Mouse (Mus musculus): ENCODE measurements around the gene Gid4. TPM values are rescaled to one million over a fixed set of nuclear protein-coding genes. Genes with fewer than 3 reads are reported as not detected.

Gene Gid4
- polyA plus RNA-seq (2015; fragmentation: Nextera tagmentation; extraction: Ambion mirVana), result 8.5 and 8.7 TPM in 2 replicates

- Histone ChIP-seq H3K4me2 (ENCODE audit: low read depth, low read length) (peak within 1 kb of the TSS; percentile 94), H3K27ac (ENCODE audit: low read length) (peak within 1 kb of the TSS; percentile 85), H3K36me3 (ENCODE audit: control insufficient read depth, insufficient read depth) (no peaks in the 10 kb centered on the region), H3K4me3 (ENCODE audit: low read depth, low read length) (peak within 1 kb of the TSS; percentile 92), H3K9me3 (replicated peaks; ENCODE audit: control insufficient read depth, low read length) (no peaks in the 10 kb centered on the region), H3K27me3 (ENCODE audit: control insufficient read depth, insufficient read depth, low read depth, low read length) (no peaks in the 10 kb centered on the region), H3K4me1 (ENCODE audit: control insufficient read depth, low read depth, low read length) (peaks cover 21% of the 10 kb centered on the region), H3K9ac (ENCODE audit: low read depth, low read length) (peak within 1 kb of the TSS; percentile 95)
- peak; percentile 94 for ATAC-seq (ENCODE audit: low read depth)
- WGBS (ENCODE audit: insufficient replicate concordance), result under 1% methylated on average over 61 of the region's 81 CpGs
These were observed at the start of gene Gid4 for GRCm38 (mm10) chr11:60416963-60417716. Gene Gid4, plus strand, starts transcription at chr11:60417145.

GRCm38 (mm10) chr11:60367256-60367655, 49.7 kb upstream of the Gid4 start:
- H3K4me3 ChIP-seq (ENCODE audit: low read depth, low read length), result no peak overlapping the region
- H3K9me3 ChIP-seq (replicated peaks; ENCODE audit: control insufficient read depth, low read length), result no peaks in the 10 kb centered on the region
- ATAC-seq (ENCODE audit: low read depth), result no peak
- H3K27me3 ChIP-seq (ENCODE audit: control insufficient read depth, insufficient read depth, low read depth, low read length), result no peaks in the 10 kb centered on the region
- no peak overlapping the region for H3K9ac ChIP-seq (ENCODE audit: low read depth, low read length)
- H3K4me1 ChIP-seq (ENCODE audit: control insufficient read depth, low read depth, low read length), result no peaks in the 10 kb centered on the region
- H3K27ac ChIP-seq (ENCODE audit: low read length), result no peak overlapping the region
- WGBS (ENCODE audit: insufficient replicate concordance), result 66% methylated on average over 3 of the region's 3 CpGs
- H3K36me3 ChIP-seq (ENCODE audit: control insufficient read depth, insufficient read depth), result no peaks in the 10 kb centered on the region
- no peak overlapping the region for H3K4me2 ChIP-seq (ENCODE audit: low read depth, low read length)

GRCm38 (mm10) chr11:60368909-60369308, 48.0 kb upstream of the Gid4 start:
- Histone ChIP-seq H3K4me3 (ENCODE audit: low read depth, low read length) (no peak overlapping the region), H3K4me2 (ENCODE audit: low read depth, low read length) (no peak overlapping the region), H3K27me3 (ENCODE audit: control insufficient read depth, insufficient read depth, low read depth, low read length) (no peaks in the 10 kb centered on the region), H3K9me3 (replicated peaks; ENCODE audit: control insufficient read depth, low read length) (no peaks in the 10 kb centered on the region), H3K27ac (ENCODE audit: low read length) (no peak overlapping the region), H3K9ac (ENCODE audit: low read depth, low read length) (no peak overlapping the region), H3K4me1 (ENCODE audit: control insufficient read depth, low read depth, low read length) (no peaks in the 10 kb centered on the region), H3K36me3 (ENCODE audit: control insufficient read depth, insufficient read depth) (no peaks in the 10 kb centered on the region)
- 60% methylated on average over 4 of the region's 4 CpGs for WGBS (ENCODE audit: insufficient replicate concordance)
- ATAC-seq (ENCODE audit: low read depth), result no peak

- H3K9me3 ChIP-seq (replicated peaks; ENCODE audit: control insufficient read depth, low read length), result no peaks in the 10 kb centered on the region
- no peak for ATAC-seq (ENCODE audit: low read depth)
- WGBS (ENCODE audit: insufficient replicate concordance), result 64% methylated on average over 4 of the region's 4 CpGs
These were observed 47.5 kb upstream of the Gid4 start for GRCm38 (mm10) chr11:60369448-60369847.

DNA sequence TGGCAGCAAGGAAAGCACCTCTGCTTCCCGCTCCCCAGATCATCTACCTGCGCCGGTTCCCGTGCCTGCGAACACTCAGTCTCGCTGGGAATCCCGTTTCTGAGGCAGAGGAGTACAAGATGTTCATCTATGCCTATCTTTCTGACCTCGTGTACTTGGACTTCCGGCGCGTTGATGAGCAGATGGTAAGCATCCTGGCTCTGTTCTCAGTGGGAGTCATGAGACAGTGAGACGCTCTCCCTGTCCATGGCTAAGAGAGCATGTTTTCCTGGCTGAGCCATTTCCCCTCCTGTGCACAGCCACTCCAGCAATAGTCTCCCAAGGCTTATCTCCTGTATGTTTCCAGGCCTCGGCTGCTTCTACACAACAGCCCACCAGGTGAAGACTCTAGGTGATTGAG, 46.5 kb upstream of the Gid4 start:
- Histone ChIP-seq H3K9me3 (replicated peaks; ENCODE audit: control insufficient read depth, low read length) (no peaks in the 10 kb centered on the region), H3K27ac (ENCODE audit: low read length) (no peak overlapping the region), H3K9ac (ENCODE audit: low read depth, low read length) (no peak overlapping the region), H3K27me3 (ENCODE audit: control insufficient read depth, insufficient read depth, low read depth, low read length) (no peaks in the 10 kb centered on the region), H3K36me3 (ENCODE audit: control insufficient read depth, insufficient read depth) (no peaks in the 10 kb centered on the region), H3K4me1 (ENCODE audit: control insufficient read depth, low read depth, low read length) (no peaks in the 10 kb centered on the region), H3K4me2 (ENCODE audit: low read depth, low read length) (no peak overlapping the region), H3K4me3 (ENCODE audit: low read depth, low read length) (no peak overlapping the region)
- no peak for ATAC-seq (ENCODE audit: low read depth)
- 66% methylated on average over 13 of the region's 13 CpGs for WGBS (ENCODE audit: insufficient replicate concordance)

More at GRCm38 (mm10) chr11:60369448-60369847, 47.5 kb upstream of the Gid4 start:
- H3K27me3 ChIP-seq (ENCODE audit: control insufficient read depth, insufficient read depth, low read depth, low read length), result no peaks in the 10 kb centered on the region
- H3K27ac ChIP-seq (ENCODE audit: low read length), result no peak overlapping the region
- no peaks in the 10 kb centered on the region for H3K4me1 ChIP-seq (ENCODE audit: control insufficient read depth, low read depth, low read length)
- H3K4me2 ChIP-seq (ENCODE audit: low read depth, low read length), result no peak overlapping the region
- no peaks in the 10 kb centered on the region for H3K36me3 ChIP-seq (ENCODE audit: control insufficient read depth, insufficient read depth)
- H3K9ac ChIP-seq (ENCODE audit: low read depth, low read length), result no peak overlapping the region
- no peak overlapping the region for H3K4me3 ChIP-seq (ENCODE audit: low read depth, low read length)

- WGBS (ENCODE audit: insufficient replicate concordance), result 72% methylated on average over 6 of the region's 6 CpGs
These were observed 42.5 kb upstream of the Gid4 start for GRCm38 (mm10) chr11:60374481-60374880.

DNA sequence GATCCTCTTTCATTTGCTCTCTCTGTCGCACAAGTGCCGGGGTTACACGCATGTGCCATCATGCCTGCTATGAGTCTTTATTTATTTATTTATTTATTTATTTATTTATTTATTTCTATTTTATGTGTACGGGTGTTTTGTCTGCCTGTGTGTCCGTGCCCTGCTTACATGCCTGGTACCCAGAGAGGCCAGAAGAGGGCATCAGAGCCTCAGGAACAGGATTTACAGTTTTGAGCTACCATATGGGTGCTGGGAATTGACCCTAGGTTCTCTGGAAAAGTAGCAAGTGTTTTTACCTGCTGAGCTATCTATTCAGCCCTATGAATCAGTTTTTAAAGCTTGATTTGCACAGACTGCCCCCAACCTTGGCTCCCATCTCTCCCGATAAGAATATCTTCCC, 33.4 kb upstream of the Gid4 start:
- Histone ChIP-seq H3K36me3 (ENCODE audit: control insufficient read depth, insufficient read depth) (no peaks in the 10 kb centered on the region), H3K27me3 (ENCODE audit: control insufficient read depth, insufficient read depth, low read depth, low read length) (peaks cover 3% of the 10 kb centered on the region; the same call in 1 of the 2 replicates), H3K4me1 (ENCODE audit: control insufficient read depth, low read depth, low read length) (no peaks in the 10 kb centered on the region), H3K4me2 (ENCODE audit: low read depth, low read length) (no peak overlapping the region), H3K27ac (ENCODE audit: low read length) (no peak overlapping the region), H3K4me3 (ENCODE audit: low read depth, low read length) (no peak overlapping the region), H3K9ac (ENCODE audit: low read depth, low read length) (no peak overlapping the region), H3K9me3 (replicated peaks; ENCODE audit: control insufficient read depth, low read length) (no peaks in the 10 kb centered on the region)
- WGBS (ENCODE audit: insufficient replicate concordance), result 70% methylated on average over 6 of the region's 6 CpGs
- no peak for ATAC-seq (ENCODE audit: low read depth)

More at GRCm38 (mm10) chr11:60374481-60374880, 42.5 kb upstream of the Gid4 start:
- Histone ChIP-seq H3K4me3 (ENCODE audit: low read depth, low read length) (no peak overlapping the region), H3K4me2 (ENCODE audit: low read depth, low read length) (no peak overlapping the region), H3K4me1 (ENCODE audit: control insufficient read depth, low read depth, low read length) (no peaks in the 10 kb centered on the region), H3K9ac (ENCODE audit: low read depth, low read length) (no peak overlapping the region), H3K36me3 (ENCODE audit: control insufficient read depth, insufficient read depth) (no peaks in the 10 kb centered on the region), H3K27me3 (ENCODE audit: control insufficient read depth, insufficient read depth, low read depth, low read length) (no peaks in the 10 kb centered on the region), H3K27ac (ENCODE audit: low read length) (no peak overlapping the region), H3K9me3 (replicated peaks; ENCODE audit: control insufficient read depth, low read length) (no peaks in the 10 kb centered on the region)
- ATAC-seq (ENCODE audit: low read depth), result no peak

- 22% methylated on average over 16 of the region's 16 CpGs for WGBS (ENCODE audit: insufficient replicate concordance)
- ATAC-seq (ENCODE audit: low read depth), result no peak
- H3K4me2 ChIP-seq (ENCODE audit: low read depth, low read length), result no peak overlapping the region
These were observed 32.1 kb upstream of the Gid4 start for GRCm38 (mm10) chr11:60384762-60385421.

GRCm38 (mm10) chr11:60385946-60386345, 31.0 kb upstream of the Gid4 start:
- H3K4me3 ChIP-seq (ENCODE audit: low read depth, low read length), result no peak overlapping the region
- H3K4me1 ChIP-seq (ENCODE audit: control insufficient read depth, low read depth, low read length), result no peaks in the 10 kb centered on the region
- no peak overlapping the region for H3K27ac ChIP-seq (ENCODE audit: low read length)
- H3K4me2 ChIP-seq (ENCODE audit: low read depth, low read length), result no peak overlapping the region
- no peak for ATAC-seq (ENCODE audit: low read depth)
- H3K27me3 ChIP-seq (ENCODE audit: control insufficient read depth, insufficient read depth, low read depth, low read length), result peaks cover 3% of the 10 kb centered on the region; the same call in 1 of the 2 replicates
- H3K36me3 ChIP-seq (ENCODE audit: control insufficient read depth, insufficient read depth), result no peaks in the 10 kb centered on the region
- 59% methylated on average over 5 of the region's 5 CpGs for WGBS (ENCODE audit: insufficient replicate concordance)
- no peak overlapping the region for H3K9ac ChIP-seq (ENCODE audit: low read depth, low read length)
- H3K9me3 ChIP-seq (replicated peaks; ENCODE audit: control insufficient read depth, low read length), result no peaks in the 10 kb centered on the region

More at GRCm38 (mm10) chr11:60384762-60385421, 32.1 kb upstream of the Gid4 start:
- Histone ChIP-seq H3K36me3 (ENCODE audit: control insufficient read depth, insufficient read depth) (no peaks in the 10 kb centered on the region), H3K9ac (ENCODE audit: low read depth, low read length) (no peak overlapping the region), H3K27me3 (ENCODE audit: control insufficient read depth, insufficient read depth, low read depth, low read length) (peaks cover 3% of the 10 kb centered on the region; the same call in 1 of the 2 replicates), H3K9me3 (replicated peaks; ENCODE audit: control insufficient read depth, low read length) (no peaks in the 10 kb centered on the region), H3K27ac (ENCODE audit: low read length) (no peak overlapping the region), H3K4me3 (ENCODE audit: low read depth, low read length) (no peak overlapping the region), H3K4me1 (ENCODE audit: control insufficient read depth, low read depth, low read length) (no peaks in the 10 kb centered on the region)
